Mouse (Mus musculus) liver, adult 2 months (tissue): ENCODE results near the gene Lilrb4a. TPM values are rescaled to one million over a fixed set of nuclear protein-coding genes. Genes with fewer than 3 reads are reported as not detected.

Experiments used
- DNase-seq: peaks from one replicate; pipeline ENCODE4 v3.0.0-alpha.2; 2011; ENCODE audit warnings: low read depth, low spot score; ENCODE audit errors: extremely low read depth
- H3K27ac ChIP-seq: fragments of 200-500 bp; replicated peaks from 2 replicates; pipeline ENCODE4 v1.5.1; 2012; ENCODE audit warnings: low read depth, mild to moderate bottlenecking, control low read depth, inconsistent platforms, low read length; ENCODE audit not compliant: insufficient read depth
- H3K27me3 ChIP-seq: fragments of 200-500 bp; 2 replicates; pipeline ENCODE4 v1.6.1; 2012; ENCODE audit warnings: mild to moderate bottlenecking, moderate library complexity, low read length, inconsistent platforms; ENCODE audit not compliant: control insufficient read depth, insufficient read depth
- H3K36me3 ChIP-seq: fragments of 200-500 bp; 2 replicates; pipeline ENCODE4 v1.6.1; 2012; ENCODE audit warnings: low read length, inconsistent platforms; ENCODE audit not compliant: control insufficient read depth, insufficient read depth
- H3K4me1 ChIP-seq: fragments of 200-500 bp; 2 replicates; pipeline ENCODE4 v1.6.1; 2011; ENCODE audit warnings: low read length; ENCODE audit not compliant: control insufficient read depth, insufficient read depth
- H3K4me3 ChIP-seq: fragments of 200-500 bp; 2 replicates; pipeline ENCODE4 v1.5.1; 2011; ENCODE audit warnings: low read depth, mild to moderate bottlenecking, control low read depth, low read length, moderate library complexity; ENCODE audit not compliant: insufficient read depth
- H3K79me2 ChIP-seq: fragments of 200-500 bp; 2 replicates; pipeline ENCODE4 v1.6.1; 2012; ENCODE audit warnings: inconsistent platforms, mild to moderate bottlenecking, low read length, moderate library complexity; ENCODE audit not compliant: control insufficient read depth, insufficient read depth
- H3K9ac ChIP-seq: fragments of 200-500 bp; 2 replicates; pipeline ENCODE4 v1.6.1; 2012; ENCODE audit warnings: low read depth, mild to moderate bottlenecking, control low read depth, inconsistent platforms, low read length
- CTCF ChIP-seq: fragments of 200-500 bp; IDR thresholded peaks from 2 replicates; pipeline ENCODE4 v1.5.1; 2011; ENCODE audit warnings: low read depth, low read length, control low read depth
- POLR2A ChIP-seq: fragments of 200-500 bp; IDR thresholded peaks from 2 replicates; pipeline ENCODE4 v1.6.1; 2011; ENCODE audit warnings: low read length, control low read depth; ENCODE audit not compliant: insufficient read depth; ENCODE audit errors: extremely low read depth
- WGBS: fragments of 180-500 bp; shearing (Covaris S2); methylation state at CpG from one replicate; pipeline ENCODE4 v1.1.7; 2018; 5-methylcytosine and 5-hydroxymethylcytosine counted together
- polyA plus RNA-seq: library from polyadenylated mRNA; depleted of rRNA; stranded (reverse); fragments of >200 nt; gene quantifications from 2 replicates; pipeline ENCODE4 v1.2.3, GENCODE M21; 2012
- total RNA-seq: library from RNA; depleted of rRNA; stranded (reverse); fragments of >200 nt; gene quantifications from 2 replicates; pipeline ENCODE4 v1.2.3, GENCODE M21; 2014

The Lilrb4a gene
- total and polyA plus RNA-seq, 2 experiments: 0.76 to 7.0 TPM

- no peak for DNase-seq
- H3K9ac ChIP-seq: no peak overlapping the region
- no peaks in the 10 kb centered on the region for H3K27me3 ChIP-seq
- no peak overlapping the region for H3K4me3 ChIP-seq
- TF ChIP-seq CTCF (no peak), POLR2A (no peak)
- H3K36me3 ChIP-seq: no peaks in the 10 kb centered on the region
- H3K4me1 ChIP-seq: no peaks in the 10 kb centered on the region
- H3K27ac ChIP-seq: no peak overlapping the region
- H3K79me2 ChIP-seq: no peaks in the 10 kb centered on the region
Measured at GRCm38 (mm10) chr10:51520021-51520420, 29.3 kb downstream of the Lilrb4a start.

GRCm38 (mm10) chr10:51521453-51521852 is 30.7 kb downstream of the Lilrb4a start:
- H3K79me2 ChIP-seq: no peaks in the 10 kb centered on the region
- no peaks in the 10 kb centered on the region for H3K36me3 ChIP-seq
- no peak for TF ChIP-seq POLR2A
- no peak for TF ChIP-seq CTCF
- H3K27ac ChIP-seq: no peak overlapping the region
- H3K4me3 ChIP-seq: no peak overlapping the region
- no peak for DNase-seq
- no peaks in the 10 kb centered on the region for H3K4me1 ChIP-seq
- H3K27me3 ChIP-seq: no peaks in the 10 kb centered on the region
- H3K9ac ChIP-seq: no peak overlapping the region

- no peaks in the 10 kb centered on the region for H3K36me3 ChIP-seq
- H3K27ac ChIP-seq: peak overlapping the region; percentile 54
- TF ChIP-seq CTCF (no peak), POLR2A (no peak)
- H3K4me3 ChIP-seq: peak overlapping the region; percentile 49; the same call in 1 of the 2 replicates
- peak overlapping the region; percentile 47; the same call in 1 of the 2 replicates for H3K9ac ChIP-seq
- H3K79me2 ChIP-seq: no peaks in the 10 kb centered on the region
- H3K4me1 ChIP-seq: no peaks in the 10 kb centered on the region
- H3K27me3 ChIP-seq: no peaks in the 10 kb centered on the region
- no peak for DNase-seq
- WGBS: 61% methylated on average over 7 of the region's 7 CpGs
Measured at GRCm38 (mm10) chr10:51526090-51526489, 35.3 kb downstream of the Lilrb4a start.

GRCm38 (mm10) chr10:51526633-51527032 is 35.9 kb downstream of the Lilrb4a start:
- Histone ChIP-seq H3K27ac (peak overlapping the region; percentile 54), H3K9ac (peak overlapping the region; percentile 47; the same call in 1 of the 2 replicates), H3K4me1 (no peaks in the 10 kb centered on the region), H3K36me3 (no peaks in the 10 kb centered on the region), H3K4me3 (peak overlapping the region; percentile 49), H3K27me3 (no peaks in the 10 kb centered on the region), H3K79me2 (no peaks in the 10 kb centered on the region)
- no peak for DNase-seq
- TF ChIP-seq CTCF (no peak), POLR2A (no peak)
- WGBS: 79% methylated on average over 4 of the region's 4 CpGs

- Histone ChIP-seq H3K9ac (no peak overlapping the region), H3K36me3 (no peaks in the 10 kb centered on the region), H3K4me3 (no peak overlapping the region), H3K27ac (peak overlapping the region; percentile 44; the same call in 1 of the 2 replicates), H3K79me2 (no peaks in the 10 kb centered on the region), H3K27me3 (no peaks in the 10 kb centered on the region), H3K4me1 (no peaks in the 10 kb centered on the region)
- WGBS: 47% methylated on average over 8 of the region's 8 CpGs
- DNase-seq: no peak
- TF ChIP-seq POLR2A (no peak), CTCF (no peak)
Measured at GRCm38 (mm10) chr10:51528840-51529434, 38.2 kb downstream of the Lilrb4a start.

- 75% methylated on average over 3 of the region's 3 CpGs for WGBS
- H3K9ac ChIP-seq: no peak overlapping the region
- H3K27ac ChIP-seq: no peak overlapping the region
- H3K4me1 ChIP-seq: no peaks in the 10 kb centered on the region
- no peak overlapping the region for H3K4me3 ChIP-seq
- H3K36me3 ChIP-seq: no peaks in the 10 kb centered on the region
- no peaks in the 10 kb centered on the region for H3K27me3 ChIP-seq
- no peaks in the 10 kb centered on the region for H3K79me2 ChIP-seq
- no peak for TF ChIP-seq CTCF
- no peak for TF ChIP-seq POLR2A
- DNase-seq: no peak
Measured at GRCm38 (mm10) chr10:51529497-51529896, 38.7 kb downstream of the Lilrb4a start.
